Mouse (Mus musculus) frontal cortex, postnatal 25 days (tissue): ENCODE measurements around the gene Grk6.

ENCODE experiments used
- DNase-seq, 2 experiments: peaks; one replicate each; pipeline ENCODE4 v3.0.0; 2022; ENCODE audit warnings: low spot score in 2 of 2

Grk6 gene

DNA sequence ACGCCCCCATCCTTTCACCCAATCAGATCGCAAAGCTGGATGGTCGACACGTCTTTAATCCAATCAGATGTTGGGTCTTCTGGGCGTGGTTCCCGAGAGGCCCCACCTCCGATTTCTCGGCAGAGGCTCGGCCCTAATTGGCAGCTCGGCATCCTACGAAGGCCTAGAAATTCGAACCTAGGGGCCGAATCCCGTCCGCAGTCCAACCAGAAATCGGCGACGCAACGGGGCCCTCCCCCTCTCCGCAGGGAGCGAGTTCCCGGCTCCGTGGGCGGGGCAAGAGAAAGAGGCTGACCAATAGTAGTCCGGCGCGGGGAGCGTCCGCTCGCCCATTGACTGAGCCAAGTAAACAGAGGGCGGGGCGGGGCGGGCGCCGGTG lies at the start of gene Grk6:
Gene Grk6 (plus strand): TSS at position 136 of the 379 bp plus-strand sequence.
- peak; percentile 96 to 99 for DNase-seq

DNA sequence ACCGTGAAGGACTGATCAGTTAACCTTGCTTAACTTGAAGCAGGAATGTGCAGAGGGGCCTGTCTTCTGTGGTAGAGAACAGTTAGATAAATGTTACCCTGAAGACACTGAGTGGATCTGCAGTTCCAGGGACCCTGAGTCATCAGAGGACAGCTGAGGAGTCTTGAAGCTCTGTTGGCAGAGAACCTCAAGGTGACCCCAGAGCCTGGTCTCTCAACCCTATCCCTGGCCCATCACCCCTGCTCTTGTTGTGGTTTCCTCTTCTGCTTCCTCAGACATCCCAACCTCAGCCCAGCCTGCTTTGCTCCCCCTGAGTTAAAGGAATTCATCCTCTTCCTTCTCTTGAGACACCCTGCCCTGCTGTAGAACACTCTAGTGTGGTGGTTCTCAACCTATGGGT lies 46.8 kb upstream of the Grk6 start, which contains the start of gene Slc34a1:
Gene Slc34a1 (plus strand): TSS at position 100 of the 400 bp plus-strand sequence.
- DNase-seq: no peak

DNA sequence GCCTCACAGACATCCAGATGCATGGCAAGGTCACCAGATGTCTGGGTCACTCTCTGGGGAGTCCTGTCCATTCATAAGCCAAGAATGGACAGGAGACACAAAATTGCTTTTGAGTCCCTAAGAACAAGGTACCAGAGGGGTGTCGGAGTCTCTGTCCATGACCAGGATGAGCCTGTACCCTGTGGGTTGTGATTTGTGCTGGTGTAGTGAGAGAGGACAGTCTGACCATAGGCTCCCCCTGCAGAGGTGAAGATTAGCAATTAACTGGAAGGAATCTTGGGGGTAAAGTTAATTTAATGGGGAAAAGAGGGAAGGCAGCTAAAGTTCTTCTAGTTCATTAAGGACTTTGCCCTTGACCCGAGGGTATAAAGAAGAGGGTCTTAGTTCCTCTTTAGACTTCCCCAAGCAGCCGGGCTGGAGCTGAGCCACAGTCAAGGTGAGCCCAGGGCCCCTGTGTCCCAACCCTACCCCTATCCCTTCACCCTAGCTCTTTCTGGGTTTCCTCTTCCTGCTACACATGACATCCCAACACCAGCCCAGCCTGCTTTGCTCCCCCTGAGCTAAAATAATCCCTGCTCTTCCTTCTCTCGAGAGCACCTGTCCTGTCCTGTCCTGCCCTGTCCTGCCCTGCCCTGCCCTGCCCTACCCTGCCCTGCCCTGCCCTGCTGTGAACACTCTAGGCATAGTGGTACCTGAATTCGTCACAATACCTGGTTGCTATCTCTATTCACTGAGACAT lies 45.4 kb upstream of the Grk6 start:
- no peak for DNase-seq

DNA sequence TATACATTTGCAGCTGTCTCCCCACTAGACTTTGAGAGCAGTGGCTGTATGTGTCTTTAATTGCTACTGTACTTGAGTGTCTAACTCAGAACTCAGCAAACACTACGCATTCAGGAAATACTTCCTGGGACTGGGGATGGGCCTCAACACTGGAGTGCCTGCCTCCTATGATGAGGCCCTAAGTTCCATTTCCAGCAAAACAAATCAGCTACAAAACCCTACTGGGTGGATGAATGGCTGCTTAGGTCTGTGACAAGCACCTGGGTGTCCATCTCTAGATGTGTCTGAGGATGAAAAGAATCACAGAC lies 44.9 kb upstream of the Grk6 start:
- DNase-seq: no peak

DNA sequence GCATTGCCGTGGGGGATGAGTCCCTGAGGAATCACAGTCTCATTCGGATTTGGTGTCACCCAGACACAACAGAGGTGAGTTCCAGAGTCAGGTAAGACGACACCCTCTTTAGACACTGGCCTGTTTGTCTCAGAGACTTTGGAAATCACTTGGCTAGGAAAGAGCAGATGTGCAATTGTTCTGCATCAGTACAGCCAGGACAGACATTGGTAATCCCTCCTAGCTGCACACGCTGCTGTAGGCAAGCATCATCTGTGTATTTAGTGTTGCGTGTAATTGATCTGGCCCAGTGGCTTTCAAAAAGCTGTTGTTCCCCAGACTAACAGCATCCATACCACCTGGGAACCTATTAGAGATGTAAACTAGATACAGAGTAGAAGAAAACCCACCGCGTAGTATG lies 41.6 kb upstream of the Grk6 start:
- no peak for DNase-seq

DNA sequence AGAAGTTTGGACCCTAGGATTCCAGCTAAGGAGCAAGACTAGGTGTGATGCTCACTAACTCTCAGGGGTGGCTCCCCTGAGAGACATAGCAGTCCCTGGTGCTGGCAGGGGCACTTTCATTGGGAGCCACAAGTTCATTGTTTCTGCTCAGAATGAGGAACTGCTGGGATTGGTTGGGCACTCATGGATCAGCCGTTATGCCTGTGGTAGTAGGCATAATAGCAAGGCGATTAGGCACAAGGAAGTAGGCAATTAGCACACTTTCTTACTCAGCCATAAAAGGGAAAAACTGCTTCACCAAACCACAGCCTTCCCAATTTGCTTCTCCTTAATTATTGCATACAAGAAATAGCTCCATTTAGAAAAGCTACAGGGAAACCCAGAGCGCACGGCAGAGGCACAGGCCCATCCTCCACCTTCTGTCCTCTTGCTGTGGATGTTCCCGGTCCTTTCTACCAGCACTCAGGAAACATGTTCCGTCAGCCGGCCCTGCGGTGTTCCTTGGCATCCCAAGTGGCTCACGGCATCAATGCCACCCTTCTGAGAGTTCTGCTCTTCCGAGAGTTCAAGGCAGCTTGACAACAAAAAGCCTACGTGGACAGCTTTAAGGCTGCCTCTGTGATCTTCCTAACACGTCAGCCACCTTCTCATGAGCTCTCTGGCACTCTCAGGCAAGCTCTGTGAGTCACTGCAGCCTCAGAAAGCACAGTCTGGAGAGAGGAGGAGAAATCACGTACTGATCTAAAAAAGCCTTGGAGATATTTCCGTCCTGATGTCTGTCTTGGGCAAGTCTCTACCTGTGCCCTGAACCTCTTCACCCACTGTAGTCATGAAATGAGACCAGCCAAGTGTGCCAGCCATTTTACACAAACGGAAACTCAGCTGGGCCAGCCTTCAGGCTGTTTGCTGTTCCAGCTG lies 40.7 kb upstream of the Grk6 start:
- DNase-seq: peak in 1 of 2 experiments; percentile 29

DNA sequence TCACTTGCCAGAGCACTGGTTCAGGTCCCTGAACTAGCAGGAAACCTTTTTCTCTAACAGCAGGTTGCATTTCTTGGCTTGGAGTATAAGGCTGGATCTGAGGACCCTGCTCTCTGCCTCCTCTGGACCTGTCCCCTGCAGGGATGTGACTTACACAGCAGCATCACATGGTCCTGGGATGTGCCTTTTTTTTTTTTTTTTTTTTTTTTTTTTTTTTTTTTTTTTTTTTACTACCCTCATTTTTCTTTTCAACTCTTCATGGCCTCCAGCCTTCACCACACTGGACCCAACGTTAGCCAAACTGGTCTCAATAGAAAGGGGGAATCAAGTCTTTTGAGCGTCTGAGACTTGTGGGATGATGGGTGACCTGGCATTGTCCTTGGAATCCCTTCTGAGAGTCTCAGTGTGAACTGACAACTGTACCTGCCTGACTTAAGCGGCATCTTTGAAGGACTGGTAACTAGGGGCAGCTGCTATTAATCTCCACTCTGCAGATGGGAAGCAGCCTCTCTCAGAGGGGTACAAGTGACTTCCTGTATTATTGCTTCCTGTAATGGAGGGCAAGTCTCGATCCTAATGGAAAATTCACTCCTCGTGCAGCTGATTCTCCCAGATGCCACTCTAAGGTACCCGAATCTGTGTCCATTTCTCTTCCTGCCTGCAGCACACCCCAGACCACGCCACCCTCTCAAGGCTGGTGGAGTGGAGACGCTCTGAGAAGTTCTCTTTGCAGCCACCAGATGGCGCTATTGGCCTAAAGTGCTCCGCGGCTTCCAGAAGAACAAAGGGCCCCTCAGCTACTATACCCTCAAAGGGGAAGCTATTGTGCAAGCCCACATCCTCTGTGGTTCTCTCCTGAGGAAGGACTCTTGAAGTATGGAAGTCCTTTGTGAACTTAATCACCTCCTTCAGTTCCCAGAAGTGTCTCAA lies 39.8 kb upstream of the Grk6 start:
- peak; percentile 57 to 73 for DNase-seq

DNA sequence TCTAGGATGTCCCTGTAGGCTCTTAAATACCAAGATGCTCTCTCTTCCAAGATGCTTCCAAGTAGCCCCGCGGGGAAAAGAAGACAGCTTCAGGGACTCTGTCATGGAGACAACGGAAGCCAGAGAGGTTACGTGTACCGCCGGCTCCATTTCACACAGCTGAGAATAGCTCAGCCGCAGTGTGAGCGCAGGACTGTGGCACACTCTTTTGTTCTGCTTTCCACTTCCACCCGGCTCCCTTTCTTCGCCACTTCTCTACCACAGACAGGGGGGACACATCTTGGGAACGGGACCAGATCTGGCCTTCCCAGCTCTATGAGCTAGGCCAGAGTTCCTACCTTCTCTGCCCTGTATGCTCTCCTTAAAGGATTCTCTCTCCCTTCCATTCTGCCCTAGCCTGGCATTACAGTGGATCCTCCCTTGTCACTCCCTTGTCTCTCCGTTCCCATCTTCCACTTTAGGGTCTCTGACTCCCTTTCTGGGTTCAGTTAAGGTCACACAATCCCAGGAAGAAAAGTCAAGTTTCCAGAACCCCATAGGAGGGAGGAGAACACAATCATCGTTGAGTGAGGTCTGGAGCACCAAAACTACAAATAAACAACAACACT lies 39.0 kb upstream of the Grk6 start:
- DNase-seq: no peak

DNA sequence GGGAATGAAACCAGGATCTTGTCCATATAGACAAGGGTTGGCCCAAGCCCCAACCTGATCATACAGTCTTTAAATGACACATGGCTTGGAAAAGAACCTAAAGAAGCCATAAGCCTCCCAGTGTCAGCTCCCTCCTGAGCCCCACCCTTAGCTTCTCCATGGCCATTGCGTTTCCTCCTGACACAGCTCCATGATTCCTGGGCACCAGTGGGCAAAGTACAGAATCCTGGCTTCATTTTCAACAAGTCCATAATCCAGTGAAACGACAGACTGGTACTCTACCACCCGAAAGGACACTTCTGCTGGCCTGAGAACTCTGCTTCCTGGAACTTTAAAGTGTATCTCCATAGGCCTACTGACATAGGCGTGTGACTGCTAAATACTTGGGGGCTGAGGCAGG lies 37.5 kb upstream of the Grk6 start:
- DNase-seq: no peak

DNA sequence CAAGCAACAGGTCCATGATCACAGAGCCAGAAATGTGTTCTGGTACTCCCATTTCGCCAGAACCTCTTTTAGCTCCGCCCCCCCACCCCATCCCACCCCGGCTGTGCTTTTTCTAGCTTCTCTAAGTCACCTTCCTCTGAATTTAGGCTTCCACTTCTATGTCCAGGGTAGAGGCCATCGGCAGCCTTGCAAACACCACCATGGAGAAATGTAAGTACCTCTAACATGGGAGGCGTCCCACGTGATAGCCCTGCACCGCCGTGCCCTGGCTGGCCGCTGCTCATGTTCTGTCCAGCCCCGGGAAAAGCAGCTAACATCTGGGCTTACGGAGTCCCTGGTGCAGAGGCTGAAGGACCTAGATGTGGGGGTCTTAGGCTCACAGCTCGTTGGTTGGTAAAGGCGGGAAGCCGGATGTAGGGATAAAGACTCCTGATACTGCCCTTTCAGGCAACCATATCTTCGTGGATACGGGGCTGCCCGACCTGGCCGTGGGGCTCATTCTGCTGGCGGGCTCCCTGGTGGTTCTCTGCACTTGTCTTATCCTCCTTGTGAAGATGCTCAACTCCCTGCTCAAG lies 36.2 kb upstream of the Grk6 start:
- no peak for DNase-seq

DNA sequence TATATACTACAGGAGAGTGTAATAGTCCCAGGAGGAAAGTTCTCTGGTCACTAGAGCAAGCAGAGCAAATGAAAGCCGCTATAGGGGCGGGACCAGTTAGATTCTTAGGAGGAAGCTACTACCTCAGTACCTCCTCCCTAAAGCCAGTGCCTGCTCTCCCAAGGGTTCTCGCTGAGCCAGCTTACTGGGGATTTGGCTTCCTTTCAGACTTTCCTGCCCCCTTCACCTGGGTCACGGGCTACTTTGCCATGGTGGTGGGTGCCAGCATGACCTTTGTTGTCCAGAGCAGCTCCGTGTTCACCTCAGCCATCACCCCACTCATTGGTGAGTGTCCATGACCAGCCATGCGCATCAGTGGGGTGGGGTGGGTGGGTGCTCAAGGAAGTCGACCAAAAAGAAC lies 33.0 kb upstream of the Grk6 start:
- DNase-seq: no peak

DNA sequence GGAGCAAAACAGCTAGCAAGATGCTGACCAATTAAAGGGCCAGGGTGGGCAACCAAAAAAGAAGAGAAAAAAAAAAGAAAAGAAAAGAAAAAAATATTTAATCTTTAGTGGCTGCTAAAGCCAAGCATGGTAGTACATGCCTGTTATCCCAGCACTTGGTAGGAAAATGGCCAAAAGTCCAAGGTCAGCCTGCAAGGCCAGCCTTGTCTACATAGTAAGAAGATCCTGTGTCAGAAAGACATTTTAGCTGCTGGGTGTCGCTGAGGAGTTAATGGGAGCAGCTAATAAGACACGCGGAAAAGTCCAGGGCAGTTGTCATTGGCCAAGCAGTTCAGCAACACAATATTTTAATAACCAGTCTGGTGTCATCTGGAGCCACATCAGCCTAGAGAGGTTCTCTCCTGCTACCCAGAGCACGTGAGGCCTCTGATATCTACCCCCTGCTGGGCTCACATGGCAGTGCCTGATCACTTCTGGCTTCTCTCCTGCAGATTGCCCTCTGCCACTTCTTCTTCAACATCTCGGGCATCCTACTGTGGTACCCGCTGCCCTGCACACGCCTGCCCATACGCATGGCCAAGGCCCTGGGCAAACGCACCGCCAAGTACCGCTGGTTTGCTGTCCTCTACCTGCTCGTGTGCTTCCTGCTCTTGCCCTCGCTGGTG lies 32.1 kb upstream of the Grk6 start:
- no peak for DNase-seq

DNA sequence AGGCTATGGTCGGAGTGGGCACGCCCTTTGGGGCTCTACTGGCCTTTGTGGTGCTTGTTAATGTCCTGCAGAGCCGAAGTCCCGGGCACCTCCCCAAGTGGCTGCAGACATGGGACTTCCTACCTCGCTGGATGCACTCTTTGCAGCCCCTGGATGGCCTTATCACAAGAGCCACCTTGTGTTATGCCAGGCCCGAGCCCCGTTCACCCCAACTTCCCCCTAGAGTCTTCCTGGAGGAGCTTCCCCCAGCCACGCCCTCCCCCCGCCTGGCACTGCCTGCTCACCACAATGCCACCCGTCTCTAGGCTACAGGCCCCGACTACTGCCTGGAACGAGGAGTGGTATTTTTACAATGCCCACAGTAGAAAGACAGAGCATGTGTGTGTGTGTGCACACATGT lies 31.5 kb upstream of the Grk6 start:
- no peak for DNase-seq

DNA sequence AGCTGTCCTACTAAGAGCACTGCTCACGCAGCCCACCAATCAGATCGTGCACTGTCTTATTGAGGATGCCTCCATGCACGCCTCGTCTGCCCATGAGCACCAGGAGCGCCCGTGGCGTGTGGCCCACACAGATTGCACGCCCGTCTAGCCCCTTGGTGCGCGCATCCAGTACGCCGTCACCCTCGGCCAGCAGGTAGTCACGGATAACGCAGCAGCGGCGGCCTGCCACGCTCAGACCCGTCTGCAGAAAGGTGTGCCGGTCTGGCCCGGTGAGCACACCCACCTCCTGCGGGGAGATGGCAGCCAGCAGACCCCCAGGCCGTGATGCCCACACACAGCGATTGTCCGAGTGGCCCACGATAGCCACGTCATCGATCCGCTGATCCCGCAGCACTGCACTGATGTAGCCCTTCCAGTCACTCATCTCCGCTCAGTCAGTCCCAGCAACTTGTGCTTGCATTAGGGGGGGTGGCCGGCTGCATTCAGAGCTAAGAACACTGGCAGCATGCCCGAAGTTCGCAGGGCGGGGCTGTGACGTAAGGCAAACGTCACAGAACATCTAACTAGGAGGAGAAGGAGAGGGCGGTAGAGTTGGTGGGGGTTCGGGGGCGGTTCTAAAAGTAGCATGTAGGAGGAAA lies 30.0 kb upstream of the Grk6 start, which contains the start of gene Pfn3:
Gene Pfn3 (minus strand): TSS at position 490 of the 638 bp plus-strand sequence.
- DNase-seq: peak; percentile 55 to 67

DNA sequence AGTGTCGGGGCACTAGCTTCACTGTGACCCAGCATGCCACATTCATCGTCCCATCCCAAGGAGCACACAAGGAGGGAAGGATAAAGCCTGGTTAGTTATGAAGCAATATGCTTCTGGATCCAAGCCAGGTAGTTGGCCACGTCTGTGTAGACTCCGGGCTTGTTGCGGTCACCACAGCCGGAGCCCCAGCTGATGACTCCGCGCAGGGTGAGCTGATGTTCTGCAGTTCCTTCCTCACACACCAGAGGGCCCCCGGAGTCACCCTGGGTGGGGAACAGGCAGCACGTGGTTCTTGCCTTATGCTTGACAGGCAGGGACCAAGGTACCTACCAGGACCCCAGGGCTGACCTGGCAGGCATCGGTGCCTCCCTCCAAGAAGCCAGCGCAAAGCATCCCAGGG lies 26.9 kb upstream of the Grk6 start:
- peak; percentile 80 to 85 for DNase-seq

DNA sequence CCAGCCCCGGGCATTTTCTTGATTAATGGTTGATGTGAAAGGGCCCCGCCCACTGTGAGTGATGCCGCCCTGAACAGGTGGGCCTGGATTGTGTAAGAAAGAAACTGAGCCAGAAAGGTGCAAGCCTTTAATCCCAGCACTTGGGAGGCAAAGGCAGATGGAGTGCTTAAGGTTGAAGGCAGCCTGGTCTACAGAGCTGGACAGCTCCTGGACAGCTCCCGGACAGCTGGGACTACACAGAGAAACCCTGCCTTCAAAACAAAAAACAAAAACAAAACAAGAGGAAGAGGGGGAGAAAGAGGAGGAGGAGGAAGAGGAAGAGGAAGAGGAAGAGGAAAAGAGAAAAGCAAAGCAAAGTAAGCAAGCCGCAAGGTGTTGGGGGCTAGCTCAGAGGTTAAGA lies 25.7 kb upstream of the Grk6 start:
- no peak for DNase-seq

DNA sequence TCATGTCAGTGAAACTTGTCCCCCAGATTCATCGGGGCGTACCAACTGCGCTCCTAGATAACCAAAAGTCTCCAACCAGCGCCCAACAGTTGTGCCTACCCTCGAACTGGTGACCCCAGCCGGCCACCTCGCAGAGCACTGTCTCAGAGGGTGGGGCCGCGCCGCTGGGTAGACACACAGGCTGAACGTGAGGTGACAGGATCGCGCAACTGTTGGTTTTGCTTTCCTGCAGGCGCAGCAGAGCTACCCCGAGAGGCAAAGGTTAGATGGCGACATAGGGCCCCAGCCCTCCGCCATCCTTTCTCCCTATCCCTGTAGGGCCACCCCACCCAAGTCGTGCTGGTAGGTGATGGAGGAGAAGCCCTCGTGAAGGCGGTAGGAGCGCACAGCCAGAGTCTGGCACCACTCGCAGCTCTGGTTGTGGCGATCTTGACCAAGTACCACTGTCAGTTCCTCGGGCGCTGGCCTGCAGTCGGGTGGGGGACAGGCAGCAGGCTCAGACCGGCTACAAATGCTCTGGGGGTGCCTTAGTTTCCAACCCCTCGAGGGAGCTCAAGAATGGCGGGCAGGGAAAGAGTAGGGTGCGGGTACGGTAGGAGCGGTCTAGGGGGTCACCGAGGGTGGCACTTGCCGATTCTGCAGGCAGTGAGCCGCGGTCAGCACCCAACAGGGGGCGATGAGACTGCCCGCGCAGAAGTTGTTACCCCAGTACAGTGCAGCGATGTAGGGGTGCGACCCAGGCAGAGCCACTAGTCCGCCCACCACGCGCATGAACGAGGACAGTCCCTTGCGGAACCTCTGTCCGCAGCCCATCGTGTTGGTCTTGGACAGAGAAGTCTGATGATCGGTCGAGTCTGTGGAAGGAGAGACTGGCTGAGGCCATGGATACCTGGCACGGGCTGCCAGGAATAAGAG lies 24.6 kb upstream of the Grk6 start:
- DNase-seq: no peak

DNA sequence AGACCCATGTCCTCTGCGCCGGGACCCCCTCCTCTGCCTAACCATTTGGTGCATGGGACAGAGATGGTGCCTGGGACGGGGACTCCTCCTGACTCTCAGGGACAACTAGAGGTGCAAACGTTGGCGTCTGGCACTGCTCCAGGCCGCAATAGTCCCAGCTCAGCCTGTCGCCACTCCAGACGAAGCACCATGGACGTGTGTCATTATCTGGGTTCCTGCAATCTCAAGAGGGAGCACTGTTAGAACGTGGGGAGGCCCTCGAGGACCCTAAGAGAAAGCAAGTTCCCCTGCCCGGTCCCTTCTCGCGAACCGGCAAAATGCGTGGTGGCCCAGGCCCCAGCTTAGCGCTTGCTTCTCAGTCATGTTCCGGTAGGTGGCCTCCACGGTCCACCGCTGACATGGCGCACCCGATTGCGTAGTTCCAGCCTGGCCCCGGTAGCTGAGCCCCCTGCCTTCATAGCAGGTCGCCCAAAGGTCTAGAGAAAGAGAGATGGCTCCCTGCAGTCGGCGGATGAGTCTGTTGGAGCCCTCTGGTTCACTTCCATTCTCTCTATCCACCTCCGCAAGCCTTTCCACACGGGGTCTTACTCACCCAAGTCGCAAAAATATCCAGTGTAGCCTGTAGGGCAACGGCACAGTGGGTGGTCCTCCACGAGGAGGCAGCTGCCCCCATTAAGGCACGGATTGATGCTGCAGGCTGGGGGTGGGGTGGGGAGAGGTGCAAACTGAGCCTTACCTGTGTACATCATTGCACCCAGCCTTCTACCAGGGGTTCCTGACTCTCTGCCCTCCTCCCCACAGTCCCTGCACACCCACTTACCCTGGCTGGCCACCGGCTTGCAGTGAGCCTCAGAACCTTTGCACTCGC lies 23.7 kb upstream of the Grk6 start:
- peak; percentile 48 to 54 for DNase-seq
